Mouse (Mus musculus) lung, postnatal 0 days (tissue): ENCODE results near the gene Tagln2. TPM values are rescaled to one million over a fixed set of nuclear protein-coding genes. Genes with fewer than 3 reads are reported as not detected.

ENCODE experiments used
- ATAC-seq: fragments of 200-750 bp; cut with Nextera tagmentation; 2 replicates; pipeline ENCODE4 v1.8.0; 2017; ENCODE audit warnings: moderate library complexity
- DNase-seq: peaks from one replicate; pipeline ENCODE4 v3.0.0-alpha.2; 2016; ENCODE audit warnings: low spot score
- H3K27ac ChIP-seq: fragments of 300-500 bp; sonication (generic); 2 replicates; pipeline ENCODE4 v1.5.1; 2014; ENCODE audit warnings: antibody characterized with exemption, mild to moderate bottlenecking, low read length, mixed read lengths
- H3K27me3 ChIP-seq: fragments of 300-500 bp; sonication (generic); replicated peaks from 2 replicates; pipeline ENCODE4 v1.6.1; 2014; ENCODE audit warnings: low read length, mixed read lengths; ENCODE audit not compliant: insufficient read depth
- H3K36me3 ChIP-seq: fragments of 300-500 bp; sonication (generic); 2 replicates; pipeline ENCODE4 v1.6.1; 2014; ENCODE audit warnings: low read length, mixed read lengths; ENCODE audit not compliant: insufficient read depth
- H3K4me1 ChIP-seq: fragments of 300-500 bp; sonication (generic); 2 replicates; pipeline ENCODE4 v1.6.1; 2014; ENCODE audit warnings: antibody characterized with exemption, low read depth, low read length, mixed read lengths; ENCODE audit not compliant: insufficient read depth
- H3K4me2 ChIP-seq: fragments of 300-500 bp; sonication (generic); replicated peaks from 2 replicates; pipeline ENCODE4 v1.6.1; 2014; ENCODE audit warnings: low read depth, mild to moderate bottlenecking, low read length, moderate library complexity, mixed read lengths
- H3K4me3 ChIP-seq: fragments of 300-500 bp; sonication (generic); 2 replicates; pipeline ENCODE4 v1.5.1; 2014; ENCODE audit warnings: low read depth, low read length
- H3K9ac ChIP-seq: fragments of 300-500 bp; sonication (generic); replicated peaks from 2 replicates; pipeline ENCODE4 v1.6.1; 2014; ENCODE audit warnings: low read depth, mild to moderate bottlenecking
- H3K9me3 ChIP-seq: fragments of 300-500 bp; sonication (generic); 2 replicates; pipeline ENCODE4 v1.6.1; 2016; ENCODE audit warnings: low read length, mixed read lengths
- CTCF ChIP-seq: IDR thresholded peaks from 2 replicates; pipeline ENCODE4 v1.5.1; 2016; ENCODE audit warnings: antibody characterized with exemption, mild to moderate bottlenecking
- EP300 ChIP-seq: IDR thresholded peaks from 2 replicates; pipeline ENCODE4 v1.6.1; 2016; ENCODE audit warnings: antibody characterized with exemption, mild to moderate bottlenecking, control low read depth
- WGBS: fragments of 180-500 bp; shearing (Covaris S2); extraction: QIAGEN DNeasy Blood & Tissue Kit; methylation state at CpG from one replicate; pipeline ENCODE4 v1.1.7; 2014; 5-methylcytosine and 5-hydroxymethylcytosine counted together
- polyA plus RNA-seq: library from polyadenylated mRNA; unstranded; fragments of >200 nt; fragmentation: Nextera tagmentation; extraction: Ambion mirVana; gene quantifications from 2 replicates; pipeline ENCODE4 v1.2.1, GENCODE M21; 2015

Tagln2 gene
- 739 and 823 TPM in 2 replicates for polyA plus RNA-seq

DNA sequence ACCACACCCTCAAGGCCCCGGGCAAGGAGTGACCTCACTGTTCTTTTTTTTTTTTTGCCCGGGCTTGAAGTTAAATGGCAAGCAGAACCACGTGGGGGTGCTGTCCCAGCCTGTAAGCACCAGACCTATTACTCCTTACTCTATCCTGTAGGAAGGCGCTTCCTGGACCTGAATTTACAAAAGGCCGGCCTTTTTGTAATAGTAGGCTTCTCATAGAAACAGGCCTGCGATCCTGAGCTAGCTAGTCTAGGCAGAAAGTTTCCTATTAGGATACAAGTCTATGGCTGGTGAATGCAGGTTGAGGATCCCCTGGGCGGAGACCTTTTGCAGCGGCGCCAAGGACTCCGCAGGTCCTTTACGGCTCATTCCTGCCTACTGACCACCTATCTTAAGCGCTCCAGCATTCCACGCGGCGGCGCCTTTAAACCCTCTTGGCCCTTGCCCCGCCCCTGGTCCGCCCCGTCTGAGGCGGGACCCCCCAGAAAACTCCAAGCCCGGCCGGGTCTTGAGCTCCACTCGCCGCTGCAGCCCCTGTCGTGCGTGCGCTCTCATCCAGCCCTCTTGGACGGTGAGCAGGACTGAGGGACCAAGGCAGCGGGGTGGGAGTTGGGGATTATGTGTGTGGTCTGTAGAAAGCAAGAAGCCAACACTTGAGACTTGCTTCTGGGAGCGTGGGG, at the start of gene Tagln2:
TSS of gene Tagln2 (plus strand) at position 283 of the 677 bp plus-strand sequence.
- H3K27ac ChIP-seq, result peak within 1 kb of the TSS; percentile 98
- H3K27me3 ChIP-seq, result no peaks in the 10 kb centered on the region
- peak; percentile 96 for DNase-seq
- ATAC-seq, result peak; percentile 67
- no peaks in the 10 kb centered on the region for H3K9me3 ChIP-seq
- peak within 1 kb of the TSS; percentile 94 for H3K4me3 ChIP-seq
- WGBS, result 2% methylated on average over 30 of the region's 30 CpGs
- H3K36me3 ChIP-seq, result peaks cover 2% of the 10 kb centered on the region; the same call in 1 of the 2 replicates
- peak within 1 kb of the TSS; percentile 90 for H3K9ac ChIP-seq
- H3K4me1 ChIP-seq, result peaks cover 21% of the 10 kb centered on the region
- H3K4me2 ChIP-seq, result peak within 1 kb of the TSS; percentile 63
- TF ChIP-seq EP300, result no peak
- peak; percentile 51 for TF ChIP-seq CTCF

- ATAC-seq (no peak), DNase-seq (no peak)
- no peak overlapping the region for H3K4me3 ChIP-seq
- no peak overlapping the region for H3K9ac ChIP-seq
- 23% methylated on average over 2 of the region's 2 CpGs for WGBS
- H3K36me3 ChIP-seq, result no peaks in the 10 kb centered on the region
- no peaks in the 10 kb centered on the region for H3K4me1 ChIP-seq
- no peaks in the 10 kb centered on the region for H3K27me3 ChIP-seq
- TF ChIP-seq EP300, result no peak
- TF ChIP-seq CTCF, result 0 out of 2 replicates have a peak, but pooled peaks have one; percentile 13
- H3K27ac ChIP-seq, result no peak overlapping the region
- no peaks in the 10 kb centered on the region for H3K9me3 ChIP-seq
- H3K4me2 ChIP-seq, result no peak overlapping the region
Observed at GRCm38 (mm10) chr1:172450226-172450625, 49.6 kb upstream of the Tagln2 start.

GRCm38 (mm10) chr1:172450848-172451470, 48.9 kb upstream of the Tagln2 start:
- TF ChIP-seq EP300 (no peak), CTCF (no peak)
- Histone ChIP-seq H3K4me3 (no peak overlapping the region), H3K9me3 (no peaks in the 10 kb centered on the region), H3K4me1 (no peaks in the 10 kb centered on the region), H3K9ac (no peak overlapping the region), H3K27ac (no peak overlapping the region), H3K36me3 (no peaks in the 10 kb centered on the region), H3K27me3 (no peaks in the 10 kb centered on the region), H3K4me2 (no peak overlapping the region)
- 28% methylated on average over 17 of the region's 17 CpGs for WGBS
- no peak for DNase-seq
- no peak for ATAC-seq

GRCm38 (mm10) chr1:172452911-172453310, 46.9 kb upstream of the Tagln2 start:
- no peak for ATAC-seq

DNA sequence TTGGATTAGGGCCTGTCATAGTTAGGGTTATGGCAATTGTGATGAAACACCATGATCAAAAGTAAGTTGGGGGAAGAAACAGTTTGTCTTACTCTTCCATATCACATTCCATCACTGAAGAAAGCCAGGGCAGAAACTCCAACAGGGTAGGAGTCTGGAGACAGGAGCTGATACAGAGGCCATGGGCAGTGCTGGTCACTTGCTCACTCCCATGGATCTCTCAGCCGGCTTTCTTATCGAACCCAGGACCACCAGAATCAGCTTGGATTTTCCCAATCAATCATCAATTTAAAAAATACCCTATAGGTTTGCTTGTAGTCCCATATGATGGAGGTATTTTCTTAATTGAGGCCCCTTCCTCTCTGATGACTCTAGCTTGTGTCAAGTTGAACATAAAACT, 46.0 kb upstream of the Tagln2 start:
- Histone ChIP-seq H3K4me2 (no peak overlapping the region), H3K9me3 (no peaks in the 10 kb centered on the region), H3K4me3 (no peak overlapping the region), H3K27ac (no peak overlapping the region), H3K4me1 (no peaks in the 10 kb centered on the region), H3K9ac (no peak overlapping the region), H3K27me3 (no peaks in the 10 kb centered on the region), H3K36me3 (no peaks in the 10 kb centered on the region)
- 89% methylated on average over 2 of the region's 2 CpGs for WGBS
- ATAC-seq (no peak), DNase-seq (no peak)
- no peak for TF ChIP-seq EP300

More at GRCm38 (mm10) chr1:172452911-172453310, 46.9 kb upstream of the Tagln2 start:
- H3K9me3 ChIP-seq, result no peaks in the 10 kb centered on the region
- H3K36me3 ChIP-seq, result no peaks in the 10 kb centered on the region
- no peak overlapping the region for H3K4me2 ChIP-seq
- H3K27me3 ChIP-seq, result no peaks in the 10 kb centered on the region
- TF ChIP-seq CTCF (no peak), EP300 (no peak)
- WGBS, result 65% methylated on average over 2 of the region's 2 CpGs
- H3K4me1 ChIP-seq, result no peaks in the 10 kb centered on the region
- H3K9ac ChIP-seq, result no peak overlapping the region
- H3K27ac ChIP-seq, result no peak overlapping the region
- no peak overlapping the region for H3K4me3 ChIP-seq
- DNase-seq, result no peak

- Histone ChIP-seq H3K4me2 (no peak overlapping the region), H3K4me3 (no peak overlapping the region), H3K27ac (no peak overlapping the region), H3K9me3 (no peaks in the 10 kb centered on the region), H3K4me1 (no peaks in the 10 kb centered on the region), H3K27me3 (no peaks in the 10 kb centered on the region), H3K9ac (no peak overlapping the region), H3K36me3 (no peaks in the 10 kb centered on the region)
- TF ChIP-seq EP300 (no peak), CTCF (no peak)
- peak; percentile 30; the same call in 1 of the 2 replicates for ATAC-seq
- no peak for DNase-seq
- 22% methylated on average over 4 of the region's 4 CpGs for WGBS
Observed at GRCm38 (mm10) chr1:172455416-172455815, 44.4 kb upstream of the Tagln2 start.
